Mouse (Mus musculus): ENCODE results near the gene Smtn. TPM values are rescaled to one million over a fixed set of nuclear protein-coding genes. Genes with fewer than 3 reads are reported as not detected.
A peak's percentile ranks its signal among the peaks of the same experiment; 100 is the strongest.

Smtn gene
- polyA plus RNA-seq, 1 experiment from 2014 or later: 75.1 TPM

- H3K9me3 ChIP-seq (ENCODE audit: control insufficient read depth): no peaks in the 10 kb centered on the region
- no peak within 1 kb of the TSS for H3K4me3 ChIP-seq (ENCODE audit: low read depth, low read length)
- no peak within 1 kb of the TSS for H3K4me2 ChIP-seq (replicated peaks; ENCODE audit: low read depth)
- H3K27ac ChIP-seq (ENCODE audit: low read depth, low read length): no peak within 1 kb of the TSS
- H3K36me3 ChIP-seq (ENCODE audit: control insufficient read depth, insufficient read depth): no peaks in the 10 kb centered on the region
- ATAC-seq: no peak
- 34% methylated on average over 11 of the region's 11 CpGs for WGBS
- H3K9ac ChIP-seq (ENCODE audit: low read depth, low read length): no peak within 1 kb of the TSS
- H3K27me3 ChIP-seq (replicated peaks; ENCODE audit: control insufficient read depth, insufficient read depth, low read length): no peaks in the 10 kb centered on the region
- TF ChIP-seq CTCF (IDR thresholded peaks at IDR 0.05; ENCODE audit: low read depth): no peak
- no peaks in the 10 kb centered on the region for H3K4me1 ChIP-seq (replicated peaks; ENCODE audit: control insufficient read depth, insufficient read depth, low read length)
These were observed 52.4 kb downstream of the Smtn start, which contains the start of gene Pla2g3 for GRCm38 (mm10) chr11:3487952-3488570. TSS of gene Pla2g3 (plus strand) at chr11:3488284.

GRCm38 (mm10) chr11:3486349-3486748 lies 54.1 kb downstream of the Smtn start:
- Histone ChIP-seq H3K27ac (ENCODE audit: low read depth, low read length) (no peak overlapping the region), H3K4me2 (replicated peaks; ENCODE audit: low read depth) (no peak overlapping the region), H3K9me3 (ENCODE audit: control insufficient read depth) (no peaks in the 10 kb centered on the region), H3K4me1 (replicated peaks; ENCODE audit: control insufficient read depth, insufficient read depth, low read length) (no peaks in the 10 kb centered on the region), H3K27me3 (replicated peaks; ENCODE audit: control insufficient read depth, insufficient read depth, low read length) (no peaks in the 10 kb centered on the region), H3K4me3 (ENCODE audit: low read depth, low read length) (no peak overlapping the region), H3K9ac (ENCODE audit: low read depth, low read length) (no peak overlapping the region), H3K36me3 (ENCODE audit: control insufficient read depth, insufficient read depth) (no peaks in the 10 kb centered on the region)
- WGBS: 63% methylated on average over 7 of the region's 7 CpGs
- no peak for ATAC-seq
- no peak for TF ChIP-seq CTCF (IDR thresholded peaks at IDR 0.05; ENCODE audit: low read depth)

DNA sequence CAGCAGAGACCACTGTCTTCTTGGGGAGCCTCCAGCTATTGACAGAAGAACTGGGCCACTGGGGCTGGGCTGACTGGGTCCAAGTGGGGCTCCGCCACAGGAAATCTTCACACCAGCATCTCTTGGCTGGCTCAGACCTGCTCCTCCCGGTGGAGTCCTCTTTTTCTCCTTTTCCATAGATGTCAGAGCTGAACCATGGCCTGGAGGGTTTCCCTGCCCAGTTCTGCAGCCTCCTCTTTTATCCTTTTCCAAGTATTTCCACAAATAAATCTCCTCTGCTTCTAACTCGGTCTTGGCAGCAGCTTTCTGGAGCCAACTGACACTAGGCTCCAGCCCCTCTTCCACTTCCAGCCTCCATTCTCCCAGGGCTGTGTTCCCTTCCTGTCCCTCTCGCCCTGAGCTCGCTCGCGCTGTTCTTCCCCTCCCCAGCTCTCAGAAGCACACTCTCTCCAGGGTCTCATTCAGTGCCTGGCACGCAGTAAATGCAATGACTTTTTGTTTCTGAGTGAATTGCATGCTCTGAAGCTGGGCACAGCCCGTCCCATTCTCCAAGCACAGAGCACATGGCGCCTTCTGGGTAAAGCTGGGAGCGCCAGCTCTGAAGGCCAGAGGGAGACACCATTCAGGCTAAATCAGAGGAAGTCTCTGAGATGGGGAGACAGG lies 56.3 kb downstream of the Smtn start:
- Histone ChIP-seq H3K27ac (ENCODE audit: low read depth, low read length) (no peak overlapping the region), H3K9ac (ENCODE audit: low read depth, low read length) (no peak overlapping the region), H3K9me3 (ENCODE audit: control insufficient read depth) (no peaks in the 10 kb centered on the region), H3K4me1 (replicated peaks; ENCODE audit: control insufficient read depth, insufficient read depth, low read length) (no peaks in the 10 kb centered on the region), H3K4me2 (replicated peaks; ENCODE audit: low read depth) (no peak overlapping the region), H3K27me3 (replicated peaks; ENCODE audit: control insufficient read depth, insufficient read depth, low read length) (no peaks in the 10 kb centered on the region), H3K4me3 (ENCODE audit: low read depth, low read length) (no peak overlapping the region), H3K36me3 (ENCODE audit: control insufficient read depth, insufficient read depth) (no peaks in the 10 kb centered on the region)
- no peak for ATAC-seq
- no peak for TF ChIP-seq CTCF (IDR thresholded peaks at IDR 0.05; ENCODE audit: low read depth)
- WGBS: 68% methylated on average over 11 of the region's 11 CpGs

DNA sequence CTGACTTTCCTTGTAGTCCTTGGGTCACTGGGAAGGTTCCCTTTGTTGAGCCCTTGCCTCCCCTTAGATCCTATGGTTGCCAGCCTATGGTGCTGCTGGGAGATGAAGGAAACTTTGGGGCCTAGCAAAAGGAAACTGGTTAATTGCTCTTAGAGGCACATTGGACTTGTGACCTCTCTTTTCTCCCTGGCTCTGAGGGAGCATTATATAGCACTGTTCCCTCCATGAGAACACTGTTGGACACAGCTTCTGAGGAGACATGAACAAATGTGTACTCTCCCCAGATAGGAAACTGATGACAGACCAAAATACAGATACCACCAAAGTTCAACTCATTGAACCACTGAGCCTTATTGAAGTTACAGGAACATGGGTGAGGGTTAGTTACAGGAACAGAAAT lies 64.9 kb downstream of the Smtn start:
- no peaks in the 10 kb centered on the region for H3K9me3 ChIP-seq (ENCODE audit: control insufficient read depth)
- no peaks in the 10 kb centered on the region for H3K36me3 ChIP-seq (ENCODE audit: control insufficient read depth, insufficient read depth)
- H3K9ac ChIP-seq (ENCODE audit: low read depth, low read length): no peak overlapping the region
- no peak overlapping the region for H3K4me3 ChIP-seq (ENCODE audit: low read depth, low read length)
- H3K4me1 ChIP-seq (replicated peaks; ENCODE audit: control insufficient read depth, insufficient read depth, low read length): no peaks in the 10 kb centered on the region
- peak; percentile 81 for ATAC-seq
- no peak overlapping the region for H3K4me2 ChIP-seq (replicated peaks; ENCODE audit: low read depth)
- TF ChIP-seq CTCF (IDR thresholded peaks at IDR 0.05; ENCODE audit: low read depth): no peak
- H3K27ac ChIP-seq (ENCODE audit: low read depth, low read length): peak overlapping the region; percentile 78
- H3K27me3 ChIP-seq (replicated peaks; ENCODE audit: control insufficient read depth, insufficient read depth, low read length): no peaks in the 10 kb centered on the region

- WGBS: 85% methylated on average over 7 of the region's 7 CpGs
- TF ChIP-seq CTCF (IDR thresholded peaks at IDR 0.05; ENCODE audit: low read depth): peak; percentile 81
- ATAC-seq: no peak
- Histone ChIP-seq H3K27me3 (replicated peaks; ENCODE audit: control insufficient read depth, insufficient read depth, low read length) (no peaks in the 10 kb centered on the region), H3K4me2 (replicated peaks; ENCODE audit: low read depth) (no peak overlapping the region), H3K9ac (ENCODE audit: low read depth, low read length) (no peak overlapping the region), H3K9me3 (ENCODE audit: control insufficient read depth) (no peaks in the 10 kb centered on the region), H3K4me1 (replicated peaks; ENCODE audit: control insufficient read depth, insufficient read depth, low read length) (no peaks in the 10 kb centered on the region), H3K27ac (ENCODE audit: low read depth, low read length) (no peak overlapping the region), H3K36me3 (ENCODE audit: control insufficient read depth, insufficient read depth) (no peaks in the 10 kb centered on the region), H3K4me3 (ENCODE audit: low read depth, low read length) (no peak overlapping the region)
These were observed 65.8 kb downstream of the Smtn start for GRCm38 (mm10) chr11:3474480-3475115.

GRCm38 (mm10) chr11:3472484-3472883 lies 67.9 kb downstream of the Smtn start:
- Histone ChIP-seq H3K4me1 (replicated peaks; ENCODE audit: control insufficient read depth, insufficient read depth, low read length) (0 out of 2 replicates have a peak, but pooled peaks cover 3% of the 10 kb centered on the region), H3K4me3 (ENCODE audit: low read depth, low read length) (no peak overlapping the region), H3K27ac (ENCODE audit: low read depth, low read length) (no peak overlapping the region), H3K4me2 (replicated peaks; ENCODE audit: low read depth) (no peak overlapping the region), H3K9ac (ENCODE audit: low read depth, low read length) (no peak overlapping the region), H3K36me3 (ENCODE audit: control insufficient read depth, insufficient read depth) (no peaks in the 10 kb centered on the region), H3K9me3 (ENCODE audit: control insufficient read depth) (no peaks in the 10 kb centered on the region), H3K27me3 (replicated peaks; ENCODE audit: control insufficient read depth, insufficient read depth, low read length) (no peaks in the 10 kb centered on the region)
- TF ChIP-seq CTCF (IDR thresholded peaks at IDR 0.05; ENCODE audit: low read depth): peak; percentile 97
- peak; percentile 46 for ATAC-seq
- 38% methylated on average over 1 of the region's 1 CpGs for WGBS

Data from intestine, postnatal 0 days (tissue).